Mouse (Mus musculus) spleen, adult 18-20 months (tissue): ENCODE data around the gene Nudt12.
A peak's percentile ranks its signal among the peaks of the same experiment; 100 is the strongest.

Source experiments
- DNase-seq, 2 experiments: peaks; one replicate each; pipeline ENCODE4 v3.0.0; 2022; ENCODE audit warnings: mixed read lengths in 2 of 2

The Nudt12 gene

DNA sequence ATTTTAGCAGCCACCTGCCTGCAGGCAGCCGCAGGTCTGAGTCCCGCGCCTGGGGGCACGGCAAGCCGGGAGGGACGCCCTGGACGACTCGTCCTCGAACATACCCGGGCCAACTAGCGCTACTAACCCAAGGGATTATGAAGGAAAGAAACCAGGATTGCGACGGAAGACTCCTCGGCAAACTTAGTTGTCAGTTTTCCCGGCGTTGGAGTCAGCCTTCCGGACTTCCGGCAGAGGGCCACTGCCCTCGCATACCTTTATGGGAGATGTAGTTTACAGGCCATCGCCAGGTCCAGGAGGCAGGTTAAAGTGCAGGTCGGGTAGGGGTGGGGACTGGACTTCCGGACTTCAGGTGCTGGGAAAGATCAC lies at the start of gene Nudt12:
Gene Nudt12 (minus strand): TSS at position 282 of the 369 bp plus-strand sequence.
- DNase-seq = peak; percentile 29 to 44

GRCm38 (mm10) chr17:59053306-59053705 lies 40.1 kb upstream of the Nudt12 start:
- no peak for DNase-seq

- DNase-seq = no peak
These were observed 26.6 kb upstream of the Nudt12 start for GRCm38 (mm10) chr17:59039754-59040153.

DNA sequence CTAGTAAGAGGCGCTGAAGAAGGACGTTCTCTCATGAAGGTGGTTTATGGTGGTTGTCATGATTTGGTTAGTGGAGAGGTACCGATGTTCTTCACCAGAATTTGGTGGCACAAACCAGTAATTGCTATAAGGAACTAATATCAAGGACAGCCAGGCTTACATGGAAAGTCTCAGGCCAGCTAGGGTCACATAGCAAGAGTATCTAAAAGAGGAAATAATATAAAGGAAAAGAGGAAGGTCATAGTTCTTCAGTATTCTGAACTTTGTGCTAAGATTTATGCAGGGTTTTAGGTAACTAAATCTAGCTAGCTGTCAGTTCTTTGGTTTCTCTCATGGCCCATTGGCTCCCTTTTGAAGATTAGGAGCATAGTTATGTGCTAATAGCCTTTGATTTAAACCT lies 20.3 kb upstream of the Nudt12 start:
- no peak for DNase-seq

DNA sequence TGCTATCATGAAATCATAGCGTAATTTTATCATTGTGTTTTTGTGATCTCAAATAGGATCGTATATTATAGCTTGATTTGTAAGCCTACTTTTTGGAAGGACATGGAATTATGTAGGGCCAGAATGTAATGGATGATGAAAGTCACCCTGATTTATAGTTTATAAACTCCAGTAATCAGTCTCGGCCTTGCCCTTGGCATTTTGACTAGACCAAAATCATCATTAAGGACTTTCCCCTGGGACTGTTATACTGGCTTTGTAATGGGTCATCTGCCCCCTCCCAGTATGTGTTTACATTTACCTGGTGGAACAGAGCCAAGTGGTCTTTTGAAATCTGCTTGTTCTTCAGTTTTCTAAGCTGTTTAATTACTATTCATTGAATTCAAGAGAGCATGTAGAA lies 13.2 kb upstream of the Nudt12 start:
- no peak for DNase-seq

DNA sequence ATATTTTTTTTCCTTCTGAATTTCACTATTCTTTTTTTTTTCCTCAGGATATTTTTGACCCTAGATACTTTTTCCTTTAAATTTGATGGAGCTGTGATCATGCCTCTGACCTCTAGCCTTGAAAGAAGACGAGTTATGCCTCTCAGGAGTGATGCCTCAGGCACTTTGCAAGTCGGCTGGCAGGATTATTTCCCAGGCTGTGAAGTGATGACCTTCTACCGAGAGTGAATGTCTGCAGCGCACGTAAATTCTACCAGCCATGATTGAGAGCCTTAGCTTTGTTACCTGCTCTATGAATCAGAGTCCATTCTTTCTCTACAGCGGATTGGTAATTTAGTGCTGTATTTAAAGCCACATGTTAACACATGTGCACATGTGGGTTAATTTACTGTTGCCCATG lies 11.3 kb upstream of the Nudt12 start:
- no peak for DNase-seq

GRCm38 (mm10) chr17:59023971-59024370 lies 10.8 kb upstream of the Nudt12 start:
- no peak for DNase-seq

DNA sequence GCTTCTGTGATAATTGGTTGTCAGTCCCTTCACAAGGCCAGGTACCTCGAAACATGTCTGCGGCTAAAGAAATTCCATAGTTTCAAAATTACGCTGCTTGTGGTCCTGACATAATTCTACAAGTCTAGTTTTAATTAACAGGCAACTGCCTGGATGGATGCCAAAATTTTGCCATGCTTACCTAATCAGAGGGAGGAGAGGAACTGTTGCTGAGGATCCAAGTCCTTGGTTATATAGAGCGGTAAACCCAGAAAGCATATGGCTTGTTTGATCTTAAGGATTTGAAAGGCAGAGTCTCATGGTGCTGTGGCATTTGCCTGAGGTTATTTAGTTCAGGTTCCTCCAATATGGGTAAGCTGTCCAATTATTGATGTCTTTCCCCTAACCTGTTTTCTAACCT lies 5.5 kb upstream of the Nudt12 start:
- DNase-seq = no peak

DNA sequence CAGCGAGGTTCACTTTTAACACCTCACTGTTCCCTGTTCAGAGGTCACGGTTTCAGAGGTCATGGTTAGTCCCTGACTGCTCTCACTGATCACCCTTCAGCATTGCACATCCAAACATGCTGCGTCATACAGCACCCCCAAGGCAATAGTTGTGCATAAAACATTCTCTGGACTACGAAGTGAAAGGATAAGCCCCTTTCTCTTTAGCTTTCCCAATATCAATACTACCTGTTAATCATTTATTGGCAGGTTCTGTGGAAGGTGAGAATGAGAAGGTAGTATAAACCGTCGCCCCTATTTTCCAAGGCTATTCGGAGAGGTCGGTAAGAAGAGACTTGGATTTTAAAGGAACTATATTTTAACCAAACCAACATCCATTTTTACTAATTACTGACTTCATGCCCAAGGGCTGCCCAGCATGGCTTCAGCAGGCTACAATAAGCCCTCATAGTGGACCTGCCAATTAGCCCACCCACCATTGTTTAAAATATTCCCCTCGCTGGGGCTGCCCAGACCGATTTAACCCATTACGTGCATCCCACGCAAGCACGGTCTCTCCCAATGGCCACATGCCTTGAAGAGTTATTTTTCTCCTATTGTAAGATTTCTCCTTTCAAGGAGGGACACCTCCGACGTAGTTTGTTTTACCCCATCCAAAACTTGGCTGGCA lies 616 bp downstream of the Nudt12 start:
- no peak for DNase-seq

- no peak for DNase-seq
These were observed 1.4 kb downstream of the Nudt12 start for GRCm38 (mm10) chr17:59011546-59012307.

DNA sequence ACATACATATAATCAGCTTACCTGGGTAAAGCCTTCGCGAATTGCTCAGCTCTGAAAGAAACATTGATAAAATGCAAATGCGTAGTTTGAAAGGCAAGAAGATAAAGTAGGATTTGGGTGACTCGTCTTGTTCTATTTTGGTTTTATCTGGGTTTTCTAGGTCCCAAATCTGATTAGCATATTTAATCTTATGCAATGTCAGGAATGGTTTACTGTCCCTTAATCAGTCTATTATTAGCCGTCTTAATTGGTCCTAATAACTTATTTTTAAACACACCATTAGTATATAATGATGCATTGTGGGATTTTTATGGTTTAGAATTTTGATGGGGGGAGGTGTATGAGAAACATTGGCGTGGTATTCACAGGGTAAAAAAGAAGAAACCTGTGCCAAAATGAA lies 21.9 kb downstream of the Nudt12 start, which contains the start of gene Pdzph1:
Gene Pdzph1 (minus strand): TSS at position 101 of the 400 bp plus-strand sequence.
- no peak for DNase-seq

- no peak for DNase-seq
These were observed 39.9 kb downstream of the Nudt12 start for GRCm38 (mm10) chr17:58973237-58973636.

- no peak for DNase-seq
These were observed 53.3 kb downstream of the Nudt12 start for GRCm38 (mm10) chr17:58959905-58960304.

DNA sequence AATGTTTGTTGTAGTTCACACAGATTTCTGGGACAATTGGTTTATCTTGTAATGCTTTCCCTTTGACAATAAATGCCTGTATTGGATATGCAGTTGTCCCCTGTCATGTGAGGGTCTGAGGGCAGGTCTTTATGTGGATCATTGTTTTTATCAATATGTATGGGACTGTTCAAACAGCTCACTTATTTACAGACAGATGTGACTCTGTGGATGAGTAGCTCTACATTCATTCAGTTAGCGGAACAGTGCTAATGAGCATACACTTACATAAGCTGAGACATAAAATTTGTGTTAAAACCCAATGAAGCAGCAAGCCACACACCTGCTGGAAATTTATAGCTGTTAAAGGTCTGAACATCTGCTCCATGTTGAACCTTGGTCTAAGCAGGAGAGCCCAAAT lies 56.1 kb downstream of the Nudt12 start:
- no peak for DNase-seq
